Mouse (Mus musculus): ENCODE results near the gene Pdp2.
"Not testable (repeated sequence)": the region's sequence is repeated elsewhere in the genome, so short reads cannot be mapped to it uniquely, and the experiment has no call there.

Gene Pdp2

GRCm38 (mm10) chr8:104631975-104632374, 40.7 kb downstream of the Pdp2 start:
- no peak for DNase-seq (ENCODE audit: low read depth, low spot score)

DNA sequence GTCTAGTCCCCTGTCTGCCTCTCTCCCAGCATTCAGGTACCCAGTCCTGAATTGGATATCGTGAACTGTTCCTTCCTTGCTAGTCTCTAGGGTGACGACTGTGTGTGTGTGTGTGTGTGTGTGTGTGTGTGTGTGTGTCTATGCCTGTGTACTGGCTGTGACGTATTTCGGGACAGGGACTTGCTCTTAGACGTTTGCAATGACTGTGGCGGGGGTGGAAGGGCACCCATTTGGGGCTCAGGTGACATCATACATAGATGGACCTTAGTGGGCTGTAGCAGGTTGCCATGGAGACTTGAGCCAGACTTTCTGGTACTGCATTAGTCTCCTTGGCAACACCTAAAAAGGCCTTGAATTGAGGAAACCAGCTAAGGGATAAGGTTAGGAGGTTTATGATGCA, 41.2 kb downstream of the Pdp2 start:
- no peak for DNase-seq (ENCODE audit: low read depth, low spot score)

DNA sequence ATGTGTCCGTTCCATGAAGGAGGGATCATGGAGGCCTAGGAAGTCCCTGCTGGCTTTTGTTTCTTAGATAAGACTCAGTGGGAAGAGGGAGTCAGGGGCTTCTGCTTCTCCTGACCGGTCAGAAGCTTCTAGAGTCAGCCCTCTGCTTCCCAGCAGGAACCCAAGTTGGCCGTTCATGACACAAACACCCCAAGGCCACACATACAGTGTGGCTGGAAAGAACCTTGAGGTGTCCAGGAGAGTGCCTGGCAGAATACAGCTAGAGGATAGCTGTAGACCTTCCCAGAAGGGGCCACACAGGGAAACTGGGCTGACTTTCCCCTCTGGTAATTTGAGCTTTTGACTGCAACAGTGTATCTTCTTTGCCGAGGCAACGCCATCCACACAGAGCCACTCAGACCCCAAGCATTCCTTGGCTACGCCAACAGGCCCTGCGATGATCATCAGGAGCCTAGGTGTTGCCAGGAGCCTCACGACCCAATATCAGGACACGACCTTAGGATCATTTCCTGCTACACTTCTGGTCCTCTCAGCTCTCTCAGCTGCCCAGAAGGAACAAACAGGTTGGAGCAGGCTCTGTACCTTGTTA, 42.0 kb downstream of the Pdp2 start:
- no peak for DNase-seq (ENCODE audit: low read depth, low spot score)

- DNase-seq (ENCODE audit: low read depth, low spot score) = no peak
These were observed 43.9 kb downstream of the Pdp2 start for GRCm38 (mm10) chr8:104635004-104635710.

DNA sequence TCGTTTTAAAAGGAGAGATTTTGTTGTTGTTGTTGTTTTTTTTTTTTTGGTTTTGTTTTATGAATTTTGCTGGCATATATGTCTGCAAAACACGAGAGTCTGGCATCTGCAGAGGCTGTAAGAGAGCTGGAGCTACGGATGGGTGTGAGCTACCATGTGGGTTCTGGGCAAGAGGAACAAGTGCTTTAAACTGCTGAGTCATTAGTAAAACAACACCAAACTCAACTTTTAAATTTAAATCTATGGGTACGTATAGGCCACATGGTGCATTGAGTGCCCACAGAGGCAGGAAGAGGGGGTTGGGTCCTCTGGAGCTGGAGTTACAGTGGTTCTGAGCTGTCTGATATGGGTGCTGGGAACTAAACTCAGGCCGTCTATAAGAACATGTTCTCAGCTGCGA, 46.8 kb downstream of the Pdp2 start:
- no peak for DNase-seq (ENCODE audit: low read depth, low spot score)

DNA sequence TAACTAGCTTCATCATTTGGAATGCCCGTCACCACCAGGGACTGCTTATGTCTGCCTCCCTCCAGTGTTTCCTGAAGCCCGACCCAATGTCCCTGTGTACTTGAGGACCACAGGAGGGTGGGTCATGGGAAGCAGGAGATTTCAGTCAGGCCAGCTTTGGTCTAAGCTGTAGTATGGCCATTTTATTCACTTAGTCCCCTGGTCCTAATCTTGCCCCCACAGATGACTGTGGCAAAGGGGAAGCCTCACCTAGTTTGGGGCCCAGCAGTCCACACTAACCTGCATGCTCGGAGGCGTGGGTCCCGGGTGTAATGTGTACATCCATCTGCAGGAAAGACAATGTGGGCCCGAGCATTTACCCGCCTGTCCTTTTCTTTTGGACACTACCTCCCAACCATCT, 49.0 kb downstream of the Pdp2 start:
- DNase-seq (ENCODE audit: low read depth, low spot score) = no peak

- no peak for DNase-seq (ENCODE audit: low read depth, low spot score)
These were observed 49.6 kb downstream of the Pdp2 start for GRCm38 (mm10) chr8:104640831-104641370.

GRCm38 (mm10) chr8:104641426-104642323, 50.4 kb downstream of the Pdp2 start, which contains the start of gene Ciao2b:
Gene Ciao2b (minus strand): TSS chr8:104641965.
- DNase-seq (ENCODE audit: low read depth, low spot score) = peak; percentile 75

DNA sequence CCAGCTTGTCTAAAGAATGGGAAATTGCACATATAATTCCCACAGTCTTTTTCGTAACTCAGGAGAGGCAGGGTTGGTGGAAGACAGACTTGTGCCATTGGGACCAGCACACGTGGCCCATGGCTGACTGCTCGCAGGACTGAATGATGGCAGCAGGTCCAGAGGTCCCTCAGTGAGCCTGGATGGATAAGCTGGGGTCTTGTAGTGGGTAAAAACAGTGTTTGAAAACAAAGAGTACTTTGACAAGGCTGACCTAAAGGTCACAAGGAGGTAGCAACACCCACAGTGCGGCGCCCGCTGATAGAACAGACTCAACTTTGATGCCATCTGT, 51.0 kb downstream of the Pdp2 start:
- no peak for DNase-seq (ENCODE audit: low read depth, low spot score)

GRCm38 (mm10) chr8:104644187-104644586, 52.9 kb downstream of the Pdp2 start:
- not testable (repeated sequence) for DNase-seq (ENCODE audit: low read depth, low spot score)
